ENCODE assay signal across 16 mouse cellular contexts in the genomic region with DNA sequence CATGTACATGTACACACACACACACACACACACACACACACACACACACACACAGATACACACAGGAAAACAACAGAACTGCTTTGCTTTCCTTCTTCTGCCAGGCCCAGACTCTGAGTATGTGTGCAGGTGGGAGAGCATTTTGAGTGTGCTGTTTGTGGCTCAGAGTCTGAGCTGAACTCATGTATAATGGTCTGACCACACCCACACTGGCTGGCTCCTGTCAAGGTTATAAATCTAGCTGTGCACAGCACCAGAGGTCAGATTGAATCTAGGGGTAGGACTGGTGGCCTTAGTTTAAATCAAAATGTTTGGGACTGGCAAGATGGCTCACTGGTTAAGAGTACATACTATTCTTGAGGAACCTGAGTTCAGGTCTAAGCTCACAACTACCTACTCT.
A peak's percentile ranks its signal among the peaks of the same experiment; 100 is the strongest.
DNase-seq lines count a peak whose midpoint lies in the region; ATAC-seq lines count a peak whose summit lies in the region.
"Had no signal": no experiment of that assay in that cellular context is flagged by ENCODE, and none has a peak within 500 bp of the region (broad histone marks: within the 10 kb centered on the region; RNA-seq: fewer than 3 reads in every experiment).

No protein-coding gene starts in this region.

- H3K9me3 ChIP-seq in heart, embryonic 15.5 days (replicated peaks): no peaks in the 10 kb centered on the region
- H3K9me3 ChIP-seq in limb, embryonic 15.5 days: no peaks in the 10 kb centered on the region
- no peaks in the 10 kb centered on the region for H3K9me3 ChIP-seq in limb, embryonic 10.5 days (replicated peaks)
- H3K9me3 ChIP-seq: embryonic facial prominence, embryonic 15.5 days; forebrain, embryonic 10.5 days; G1E; heart, embryonic 12.5 days; hindbrain, embryonic 13.5 days had no signal

- no peak for DNase-seq in heart, adult 18-20 months
- DNase-seq in limb, embryonic 10.5 days (ENCODE audit: low spot score): no peak
- peak; percentile 32 for DNase-seq in ZHBTc4 (ENCODE audit: low read depth, low spot score)
- no peak for DNase-seq in ovary, postnatal 10 days (ENCODE audit: low spot score)
- DNase-seq: B cell, adult 2 months had no signal

- no peak overlapping the region for H3K9ac ChIP-seq in heart, embryonic 15.5 days
- H3K9ac ChIP-seq in limb, embryonic 15.5 days: no peak overlapping the region
- H3K9ac ChIP-seq: embryonic facial prominence, embryonic 15.5 days; heart, embryonic 12.5 days; hindbrain, embryonic 13.5 days had no signal

- H3K4me2 ChIP-seq in heart, embryonic 15.5 days: no peak overlapping the region
- H3K4me2 ChIP-seq in limb, embryonic 15.5 days: no peak overlapping the region
- H3K4me2 ChIP-seq: embryonic facial prominence, embryonic 15.5 days; heart, embryonic 12.5 days; hindbrain, embryonic 13.5 days had no signal

- peaks cover 10% of the 10 kb centered on the region for H3K4me1 ChIP-seq in heart, embryonic 15.5 days (replicated peaks)
- peaks cover 7% of the 10 kb centered on the region; the same call in 1 of the 2 replicates for H3K4me1 ChIP-seq in limb, embryonic 15.5 days
- no peaks in the 10 kb centered on the region for H3K4me1 ChIP-seq in limb, embryonic 10.5 days
- H3K4me1 ChIP-seq: forebrain, embryonic 10.5 days; hindbrain, embryonic 13.5 days had no signal

- peak overlapping the region; percentile 69; the same call in 1 of the 2 replicates for H3K27ac ChIP-seq in heart, embryonic 15.5 days
- H3K27ac ChIP-seq in limb, embryonic 15.5 days: no peak overlapping the region
- H3K27ac ChIP-seq in limb, embryonic 10.5 days: no peak overlapping the region
- H3K27ac ChIP-seq: embryonic facial prominence, embryonic 15.5 days; forebrain, embryonic 10.5 days; gastrocnemius, adult 2 months; hindbrain, postnatal 0 days had no signal

- no peak for ATAC-seq in heart, embryonic 15.5 days (replicated peaks; ENCODE audit: insufficient number of reproducible peaks, insufficient read depth, low FRiP score, low read depth)
- ATAC-seq in limb, embryonic 15.5 days (ENCODE audit: insufficient number of reproducible peaks, low FRiP score, low TSS enrichment, low read depth): peak; percentile 24; the same call in 1 of the 2 replicates
- ATAC-seq: CD4-positive, CD25-positive, alpha-beta regulatory T cell, adult 4 months had no signal

- H3K36me3 ChIP-seq in heart, embryonic 15.5 days: no peaks in the 10 kb centered on the region
- no peaks in the 10 kb centered on the region for H3K36me3 ChIP-seq in limb, embryonic 15.5 days
- no peaks in the 10 kb centered on the region for H3K36me3 ChIP-seq in limb, embryonic 10.5 days
- H3K36me3 ChIP-seq: embryonic facial prominence, embryonic 15.5 days; forebrain, embryonic 10.5 days; G1E; heart, embryonic 12.5 days; hindbrain, embryonic 13.5 days had no signal

- H3K4me3 ChIP-seq in heart, embryonic 15.5 days: no peak overlapping the region
- H3K4me3 ChIP-seq in limb, embryonic 15.5 days: no peak overlapping the region
- H3K4me3 ChIP-seq in limb, embryonic 10.5 days: no peak overlapping the region
- H3K4me3 ChIP-seq: embryonic facial prominence, embryonic 15.5 days; erythroblast, embryonic 14.5 days; forebrain, embryonic 10.5 days; gastrocnemius, adult 2 months; heart, embryonic 12.5 days; hindbrain, embryonic 13.5 days had no signal

- H3K27me3 ChIP-seq in heart, embryonic 15.5 days: no peaks in the 10 kb centered on the region
- H3K27me3 ChIP-seq in limb, embryonic 15.5 days: no peaks in the 10 kb centered on the region
- H3K27me3 ChIP-seq in limb, embryonic 10.5 days (ENCODE audit: low read depth, poor library complexity, severe bottlenecking): no peaks in the 10 kb centered on the region
- H3K27me3 ChIP-seq: embryonic facial prominence, embryonic 15.5 days; heart, embryonic 12.5 days; hindbrain, embryonic 13.5 days had no signal
